Mouse (Mus musculus) lung, postnatal 25 days (tissue): ENCODE results near the gene Podxl.

ENCODE experiments used
- DNase-seq: peaks from one replicate; pipeline ENCODE4 v3.0.0; 2022; ENCODE audit warnings: low spot score

Gene Podxl

DNA sequence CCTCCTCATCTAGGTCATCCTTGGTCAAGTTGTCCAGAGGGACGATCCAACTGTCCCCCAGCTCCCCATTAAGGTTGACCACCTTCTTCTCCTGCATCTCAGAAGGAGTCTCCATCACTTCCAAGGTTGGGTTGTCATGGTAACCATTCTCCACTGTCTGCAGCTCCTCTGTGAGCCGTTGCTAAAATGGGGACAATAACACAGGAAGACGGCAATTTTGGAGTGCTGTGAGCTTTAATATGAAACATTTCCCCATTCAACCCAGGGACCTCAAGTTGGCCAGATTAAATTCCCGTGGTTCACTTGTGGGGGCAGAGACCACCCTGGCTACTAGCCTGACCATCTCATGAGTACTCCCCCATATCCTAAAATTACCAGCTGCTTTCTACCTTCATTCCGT, 40.7 kb downstream of the Podxl start:
- no peak for DNase-seq

DNA sequence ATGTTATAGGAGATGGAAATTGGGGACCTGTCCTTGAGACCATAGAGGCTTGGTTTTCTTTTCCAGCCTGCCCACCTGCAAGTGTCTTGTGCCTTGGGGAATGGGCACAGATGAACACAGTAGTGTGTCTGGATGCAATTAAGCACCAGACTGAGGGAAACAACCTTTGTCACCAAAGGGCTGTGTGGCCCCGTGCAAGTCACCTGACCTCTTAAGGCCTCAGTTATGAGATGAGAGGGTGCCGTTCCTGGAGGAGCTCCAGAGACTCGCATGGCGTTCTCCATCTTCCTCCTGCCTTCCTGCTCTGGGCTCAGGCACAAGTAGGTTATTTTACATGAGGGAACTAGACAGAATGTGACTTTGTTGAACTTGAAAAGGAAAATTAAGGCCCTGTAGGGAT, 41.3 kb downstream of the Podxl start:
- no peak for DNase-seq

DNA sequence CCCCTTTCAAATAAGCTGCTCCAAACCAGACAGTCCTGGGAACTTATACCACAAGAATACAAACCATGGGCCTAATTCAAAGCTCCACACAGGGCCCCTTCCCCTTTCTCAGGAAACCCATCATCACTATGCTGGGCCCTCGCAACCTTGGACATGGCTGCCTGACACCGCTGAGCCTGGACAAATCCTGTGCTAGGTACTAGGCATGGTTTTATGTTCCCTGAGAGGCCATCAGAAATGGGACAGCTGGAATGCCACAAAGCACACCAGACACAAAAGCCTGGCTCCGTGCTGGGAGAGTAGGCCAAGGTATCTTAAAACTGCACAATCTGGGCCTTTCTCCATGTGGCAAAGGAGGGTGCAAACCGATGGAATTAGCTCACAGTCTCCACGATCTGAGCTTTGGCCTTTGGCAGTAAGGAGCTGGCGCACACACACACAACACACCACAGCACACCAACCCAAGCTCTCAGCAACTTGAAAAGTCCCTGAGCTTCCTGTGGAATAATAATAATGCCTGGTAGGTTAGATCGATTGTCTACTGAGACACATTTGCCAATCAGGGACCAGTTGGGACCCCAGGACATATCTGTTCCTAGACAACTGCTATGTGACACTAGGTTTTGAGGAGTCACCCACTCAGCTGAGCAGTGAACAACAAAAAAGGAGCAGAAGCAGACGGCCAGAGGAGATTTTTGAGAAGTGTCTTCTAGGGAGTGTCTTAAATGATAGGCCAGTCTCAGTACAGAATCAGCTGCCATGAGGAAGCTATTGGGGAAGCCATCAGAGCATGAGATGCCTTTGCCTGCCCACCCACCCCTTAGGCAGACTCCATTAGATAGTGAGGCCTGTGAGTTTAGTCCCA, 42.1 kb downstream of the Podxl start:
- peak; percentile 36 for DNase-seq

DNA sequence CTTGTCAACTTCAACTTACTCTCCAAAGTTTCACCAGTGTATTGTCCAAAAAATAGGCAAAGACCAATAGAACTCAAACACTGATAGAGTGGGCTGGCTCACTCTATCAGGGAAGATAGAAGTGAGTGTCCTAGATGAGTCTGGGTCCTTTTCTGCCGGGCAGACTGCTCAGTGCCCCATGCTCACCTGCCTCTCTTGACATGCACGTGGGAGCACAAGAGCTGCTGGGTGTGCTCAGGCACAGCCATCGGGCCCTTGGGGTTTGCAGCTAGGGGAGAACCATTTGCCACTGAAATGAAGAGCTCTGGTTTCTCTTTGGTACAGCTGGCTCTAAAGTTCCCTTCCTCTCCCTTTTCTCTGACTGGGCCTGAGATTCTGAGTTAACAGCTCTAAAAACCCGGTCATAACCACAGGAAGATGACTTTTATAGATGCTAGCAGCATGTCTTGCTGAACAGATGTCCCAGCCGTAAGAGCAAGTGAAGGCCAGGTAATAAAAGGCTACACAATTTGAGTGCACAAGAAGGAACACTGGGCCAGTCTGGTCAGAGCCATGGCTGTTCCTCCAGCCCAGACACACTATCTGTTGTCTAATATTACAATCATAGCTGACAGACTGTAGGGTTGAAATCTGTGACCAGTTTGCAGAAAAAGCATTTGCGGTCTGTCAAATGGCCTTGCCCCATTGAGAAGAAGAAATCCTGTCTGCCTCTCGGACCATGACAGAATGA, 43.1 kb downstream of the Podxl start:
- DNase-seq = no peak

DNA sequence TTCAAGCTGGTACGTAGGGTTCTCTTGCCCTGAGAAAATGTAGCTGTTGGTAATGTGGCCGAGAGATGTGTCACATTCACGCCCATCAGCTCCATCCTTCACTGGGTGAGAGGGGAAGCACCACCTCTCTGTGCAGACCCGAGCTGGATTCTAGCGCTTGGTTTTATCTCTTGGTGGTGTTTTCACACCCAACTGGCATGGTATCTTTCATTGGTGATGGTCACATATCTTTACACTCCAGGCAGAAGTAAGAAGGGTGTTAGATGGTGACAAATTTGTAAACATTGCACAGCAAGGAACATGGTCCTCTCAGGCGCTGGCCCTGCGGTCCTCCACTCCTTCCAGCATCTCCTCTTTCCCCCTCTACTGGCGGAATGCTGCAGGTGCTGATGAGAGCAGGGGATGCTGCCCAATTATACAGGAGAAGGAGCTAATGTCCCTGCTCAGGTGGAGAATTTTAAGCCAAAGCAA, 44.7 kb downstream of the Podxl start:
- no peak for DNase-seq

DNA sequence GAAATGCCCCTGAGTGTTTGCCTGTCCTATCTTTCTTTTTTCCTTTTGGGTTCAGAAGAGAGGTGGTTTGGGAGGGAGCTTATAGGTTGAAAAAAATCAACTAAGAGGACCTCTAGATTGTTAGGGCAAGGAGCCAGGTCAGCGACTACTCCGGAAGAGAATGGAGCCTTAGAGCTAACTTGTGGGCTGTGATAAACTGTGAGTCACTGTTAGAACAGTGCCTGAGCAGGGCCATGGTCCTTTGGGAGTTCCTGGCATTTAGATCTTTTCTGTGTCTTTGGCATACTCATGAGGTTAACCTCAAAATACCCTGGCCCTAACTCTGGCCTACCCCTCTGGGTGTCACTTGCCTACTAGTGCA, 45.5 kb downstream of the Podxl start:
- peak; percentile 81 for DNase-seq

DNA sequence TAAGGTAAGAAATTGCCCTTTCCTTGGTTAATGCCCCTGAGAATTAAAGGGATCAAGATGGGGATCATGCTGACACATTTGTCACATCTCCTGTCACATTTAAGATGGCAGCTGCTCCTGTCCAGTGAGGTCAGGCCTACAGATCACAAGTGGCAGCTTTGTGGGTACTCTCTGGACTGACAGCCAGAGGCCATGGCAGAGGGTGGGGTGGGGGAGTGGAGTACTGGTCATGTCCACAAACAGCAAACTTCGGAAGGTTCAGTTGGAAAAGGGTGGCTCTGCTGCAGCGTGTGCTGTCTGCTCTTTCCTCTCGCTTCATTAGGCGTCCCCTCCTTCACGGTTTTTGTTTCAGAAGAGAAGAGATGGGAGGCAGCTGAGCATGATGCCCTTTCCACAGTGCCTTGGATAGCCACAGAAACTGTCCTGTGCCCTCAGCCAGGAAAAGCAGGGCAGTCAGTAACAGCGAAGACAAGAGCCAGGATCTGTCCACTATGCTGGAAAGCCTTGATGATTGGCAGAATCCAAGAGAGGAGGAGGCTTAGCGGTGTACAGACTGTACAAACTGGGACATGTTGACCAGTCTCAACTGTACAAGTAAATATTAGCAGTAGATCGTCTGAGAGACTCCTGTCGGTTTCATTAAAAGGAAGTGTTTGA, 46.0 kb downstream of the Podxl start:
- peak; percentile 79 for DNase-seq

DNA sequence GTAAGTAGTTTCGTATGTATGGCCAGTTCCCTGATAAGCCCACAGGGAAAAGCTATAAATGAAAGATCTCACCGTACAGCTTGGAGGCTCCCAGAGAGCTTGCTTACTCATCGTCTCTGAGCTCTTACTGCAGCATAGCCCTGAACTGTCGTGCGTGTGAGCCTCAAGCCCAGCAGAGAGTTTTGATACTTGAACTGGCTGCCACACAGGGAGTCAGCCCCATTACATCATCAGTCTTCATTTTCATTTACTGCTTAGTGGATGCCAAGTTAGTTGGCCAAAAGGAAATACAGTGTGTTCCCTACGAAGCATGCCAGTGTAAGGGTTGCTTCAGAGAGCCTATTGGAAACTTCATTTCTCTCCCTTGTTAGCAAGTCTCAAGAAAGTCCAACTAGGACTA, 50.1 kb downstream of the Podxl start:
- DNase-seq = peak; percentile 63

DNA sequence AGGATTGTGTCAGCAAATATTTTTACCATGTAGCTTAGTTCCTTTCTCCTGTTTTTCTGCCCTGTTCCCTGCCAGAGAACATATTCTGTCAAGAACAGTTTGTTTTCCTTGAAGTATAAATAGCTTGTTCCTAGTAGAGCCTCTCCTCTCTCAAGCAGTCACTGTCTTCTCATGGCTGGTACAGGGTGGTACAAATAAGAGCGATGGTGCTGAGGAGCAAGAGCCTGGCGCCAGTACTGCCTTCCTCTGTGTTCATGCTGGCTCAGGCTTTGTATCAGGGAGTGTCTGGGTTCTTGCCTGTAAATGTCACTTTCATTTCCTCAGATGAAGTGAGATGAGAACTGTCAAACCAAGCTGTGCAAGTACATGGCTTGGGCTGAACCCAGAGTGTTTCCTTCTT, 61.2 kb downstream of the Podxl start:
- peak; percentile 63 for DNase-seq

DNA sequence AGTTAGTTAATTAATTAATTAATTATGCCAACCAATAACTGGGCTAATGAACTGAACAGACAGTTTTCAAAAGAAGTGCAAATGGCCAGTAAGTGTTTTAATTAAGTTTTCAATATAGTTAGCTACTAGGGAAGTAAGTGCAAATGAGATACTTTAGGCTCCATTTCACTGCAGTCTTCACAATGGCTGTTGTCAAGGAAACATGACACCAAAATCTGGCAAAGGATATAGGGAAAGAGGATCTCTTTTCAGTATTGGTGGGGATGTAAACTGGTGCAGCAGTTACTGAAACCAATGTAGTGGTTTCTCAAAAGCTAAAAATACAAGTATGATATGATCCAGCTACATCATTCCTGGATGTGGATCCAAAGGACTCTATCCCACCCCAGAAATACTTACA, 63.1 kb downstream of the Podxl start:
- no peak for DNase-seq

DNA sequence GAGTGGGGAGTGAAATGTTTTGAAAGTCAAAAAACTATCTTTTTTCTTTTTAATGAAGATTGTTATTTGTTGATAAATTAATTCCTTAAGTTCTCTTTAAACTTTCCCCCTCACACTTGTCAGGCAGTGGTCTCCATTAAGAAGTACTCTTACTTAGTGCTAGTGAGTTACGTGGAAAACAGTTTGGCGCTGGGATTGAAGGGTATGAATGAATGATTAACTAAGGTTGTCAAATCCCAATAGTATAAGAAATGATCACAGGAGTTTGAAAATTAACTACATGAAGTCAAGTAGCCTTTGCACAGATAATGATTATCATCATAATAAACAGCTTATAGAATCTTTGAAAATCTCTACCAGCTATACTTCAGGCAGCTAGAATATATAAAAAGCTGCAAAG, 63.5 kb downstream of the Podxl start:
- no peak for DNase-seq

DNA sequence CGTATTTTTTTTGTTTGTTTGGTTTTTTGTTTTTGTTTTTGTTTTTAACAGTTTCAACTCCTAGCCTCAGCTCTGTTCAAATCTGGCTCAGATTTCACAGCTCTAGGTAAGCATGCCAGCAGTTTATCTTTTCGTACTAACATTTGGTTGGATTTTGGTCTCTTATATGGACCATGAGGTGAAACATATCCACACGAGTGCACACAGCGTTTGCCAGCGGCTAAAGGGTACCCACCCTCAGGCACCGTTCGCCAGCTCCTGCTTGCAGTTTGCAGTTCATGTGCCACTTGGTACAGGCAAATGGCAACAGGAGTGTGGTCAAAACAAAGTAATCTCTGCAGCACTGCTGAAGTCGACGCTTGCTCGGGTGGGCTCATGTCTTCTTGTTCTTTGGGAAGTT, 63.9 kb downstream of the Podxl start:
- DNase-seq = no peak

DNA sequence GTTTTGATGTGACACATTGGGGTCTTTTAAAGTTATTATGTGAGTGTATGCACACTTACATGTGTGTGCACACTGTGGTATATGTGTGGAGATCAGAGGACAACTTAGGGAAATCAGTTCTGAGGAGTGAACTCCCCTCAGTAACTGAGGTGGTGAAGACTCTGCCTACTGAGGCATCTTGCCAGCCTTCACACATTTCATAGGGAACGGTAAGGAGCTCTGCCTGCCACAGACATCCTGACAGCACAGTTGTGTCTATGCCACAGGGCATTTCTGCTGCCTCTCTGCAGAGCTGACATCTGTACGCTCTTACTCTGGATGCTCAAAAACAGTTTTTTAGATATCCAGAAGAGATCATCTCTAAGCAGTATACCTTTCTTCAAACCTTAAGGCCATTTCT, 67.6 kb downstream of the Podxl start:
- no peak for DNase-seq

DNA sequence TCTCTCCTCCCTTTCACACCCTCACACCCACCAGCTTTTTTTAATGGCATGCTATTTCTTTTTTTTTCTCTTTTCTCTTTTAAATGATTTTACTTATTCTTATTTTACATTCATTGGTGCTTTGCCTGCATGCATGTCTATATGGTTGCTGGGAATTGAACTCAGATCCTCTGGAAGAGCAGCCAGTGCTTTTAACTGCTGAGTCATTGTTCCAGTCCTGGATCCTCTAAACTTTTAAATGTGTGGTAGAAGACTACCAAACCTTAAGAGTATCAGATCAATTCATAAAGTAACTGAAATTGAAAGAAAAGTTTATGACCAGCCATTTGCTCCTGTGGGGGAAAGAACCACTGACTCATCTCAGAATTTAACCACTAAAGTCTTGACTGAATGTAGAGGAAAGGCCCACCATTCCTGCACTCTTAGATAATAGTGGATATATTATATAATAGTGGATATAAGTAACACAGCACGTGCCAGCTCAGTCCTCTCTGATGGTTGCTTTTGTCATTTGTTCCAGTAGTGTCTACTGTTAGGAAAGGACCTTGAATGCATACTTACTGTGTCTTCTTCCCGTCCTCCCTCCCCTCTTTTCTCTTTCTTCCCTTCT, 68.6 kb downstream of the Podxl start:
- no peak for DNase-seq

DNA sequence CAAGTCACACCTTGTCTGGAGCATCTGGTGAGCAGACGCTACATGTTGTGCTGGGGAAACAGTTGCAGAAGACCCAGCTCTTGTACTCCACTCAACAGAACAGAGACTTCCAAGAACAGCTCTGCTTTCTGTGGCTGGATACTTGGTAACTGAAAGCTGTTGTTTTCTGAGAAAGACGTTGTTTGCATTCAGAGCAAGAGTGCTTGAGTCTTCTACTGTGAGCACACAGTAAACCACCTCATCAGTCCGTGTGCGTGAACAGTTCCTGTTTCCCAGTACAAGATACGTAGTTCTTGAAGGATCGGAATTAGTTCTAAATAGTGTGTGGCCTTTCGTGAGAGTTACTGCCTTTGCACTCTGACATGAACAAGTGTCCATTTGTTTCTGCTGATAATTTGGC, 73.8 kb downstream of the Podxl start:
- DNase-seq = no peak

DNA sequence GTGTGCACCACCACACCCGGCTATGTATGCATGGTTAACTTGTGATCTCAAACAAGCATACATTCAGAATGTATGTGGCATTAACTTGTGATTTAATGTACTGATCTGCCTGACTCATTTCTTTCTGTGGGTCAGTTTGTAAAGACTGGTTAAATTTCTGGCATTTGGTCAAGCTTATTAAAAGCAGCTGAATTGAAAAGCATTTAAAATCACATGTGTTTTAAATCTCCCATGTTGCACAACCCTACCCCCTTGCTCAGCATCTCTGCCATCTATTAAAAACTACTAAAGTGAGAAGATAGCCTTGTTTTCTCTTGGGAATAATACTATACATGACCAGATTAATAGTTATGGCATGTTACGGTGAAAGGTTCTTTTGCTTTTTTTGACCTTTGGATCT, 77.2 kb downstream of the Podxl start:
- DNase-seq = no peak

DNA sequence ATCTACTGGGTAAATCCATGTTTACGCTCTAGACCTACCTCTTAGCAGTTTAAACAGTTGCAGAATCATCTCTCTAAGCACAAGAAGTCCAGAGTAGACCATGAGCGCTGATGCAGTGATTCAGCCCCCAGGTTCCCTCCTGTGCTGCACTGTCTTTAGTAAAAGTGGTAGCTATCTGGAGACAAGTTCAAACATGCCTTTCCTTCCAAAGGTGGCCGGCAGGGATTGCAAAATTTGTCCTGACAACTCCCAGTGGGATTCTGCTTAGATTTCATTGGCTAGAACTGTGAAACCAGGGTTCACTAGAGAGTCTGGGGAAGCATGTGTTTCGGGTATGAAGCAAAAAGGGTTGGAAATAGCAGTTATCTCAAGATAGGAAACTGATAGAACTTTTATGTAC, 83.8 kb downstream of the Podxl start:
- DNase-seq = no peak

DNA sequence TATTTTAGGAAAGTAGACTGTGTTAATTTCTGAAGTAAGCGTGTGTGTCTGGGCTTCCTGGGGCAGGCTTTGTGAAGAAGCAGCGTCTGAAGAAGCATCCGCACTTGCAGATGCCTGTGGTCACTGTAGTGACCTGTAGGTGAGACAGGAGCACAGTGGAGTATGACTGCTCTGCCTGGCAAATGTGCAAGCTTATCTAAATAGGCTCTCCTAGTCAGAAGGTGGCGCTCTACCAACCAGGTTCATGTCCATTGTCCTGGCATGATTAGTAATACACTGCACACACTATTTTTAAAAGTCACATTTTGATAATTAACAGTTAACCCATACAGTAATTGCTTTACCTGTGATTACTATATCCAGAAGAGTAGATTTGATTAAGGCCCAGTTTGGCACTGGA, 85.6 kb downstream of the Podxl start:
- peak; percentile 24 for DNase-seq
